Mouse (Mus musculus) retina, postnatal 7 days (tissue): Measurements from ENCODE around the gene Abl1.
A peak's percentile ranks its signal among the peaks of the same experiment; 100 is the strongest.

ENCODE experiments used
- DNase-seq: peaks from one replicate; pipeline ENCODE4 v3.0.0-alpha.2; 2012; ENCODE audit warnings: low read depth, low spot score

The Abl1 gene

DNA sequence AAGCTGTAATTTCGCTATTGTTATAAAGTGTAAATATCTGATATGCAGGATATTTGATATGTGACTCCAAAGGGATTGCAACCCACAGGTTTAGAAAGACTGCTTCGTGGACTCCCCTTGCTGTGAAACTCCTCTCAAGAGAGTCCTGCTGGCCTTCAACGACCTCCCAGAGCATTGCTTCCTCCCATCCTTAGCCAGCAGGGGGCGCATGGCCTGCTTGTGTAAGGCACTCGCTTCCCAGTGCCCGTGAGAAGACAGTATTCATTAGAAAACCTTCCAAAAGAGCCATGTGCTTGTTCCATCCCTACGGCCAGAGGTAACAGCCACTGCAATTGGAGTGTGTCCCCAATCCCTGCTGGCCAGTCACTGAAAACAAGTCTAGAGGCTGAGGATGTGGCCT lies 98.9 kb downstream of the Abl1 start:
- DNase-seq: peak; percentile 72

DNA sequence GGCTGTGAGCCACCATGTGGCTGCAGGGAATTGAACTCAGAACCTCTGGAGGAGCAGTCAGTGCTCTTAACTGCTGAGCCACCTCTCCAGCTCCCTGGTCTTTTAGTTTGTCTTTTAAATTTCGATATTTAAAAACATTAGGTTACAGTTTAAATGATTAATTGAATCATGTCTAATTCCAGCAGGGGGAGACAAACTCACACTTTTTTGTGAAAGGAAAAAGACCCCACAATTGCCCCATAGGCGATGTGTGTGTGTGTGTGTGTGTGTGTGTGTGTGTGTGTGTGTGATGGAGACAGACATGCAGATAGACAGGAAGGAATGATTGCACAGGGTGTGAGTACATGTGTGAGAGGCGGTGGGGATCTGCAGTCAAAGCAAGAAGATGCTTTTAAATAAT lies 100.1 kb downstream of the Abl1 start:
- DNase-seq: no peak

- DNase-seq: no peak
Observed at GRCm38 (mm10) chr2:31789215-31789614, 101.0 kb downstream of the Abl1 start.

DNA sequence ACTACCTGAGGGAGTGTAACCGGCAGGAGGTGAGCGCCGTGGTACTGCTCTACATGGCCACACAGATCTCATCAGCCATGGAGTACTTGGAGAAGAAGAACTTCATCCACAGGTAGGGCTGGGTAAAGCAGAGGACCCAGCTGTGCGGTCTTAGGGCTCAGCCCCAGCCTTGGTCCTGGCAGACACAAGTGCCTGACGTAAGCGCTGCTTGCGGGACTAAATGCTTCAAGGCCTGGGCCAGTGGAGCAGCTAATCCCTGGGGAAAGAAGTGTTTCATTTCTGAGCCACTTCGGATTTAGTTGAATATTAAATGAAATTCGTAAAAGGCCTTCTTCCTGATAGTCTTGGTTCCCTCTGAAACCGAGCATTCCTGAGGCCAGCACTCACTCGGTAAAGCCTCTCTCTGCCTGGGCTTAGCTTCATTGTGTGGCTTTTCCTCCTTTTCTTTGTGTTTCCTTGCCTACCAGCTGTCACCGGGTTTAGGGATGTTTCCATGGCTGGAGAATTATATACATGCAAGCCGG lies 102.6 kb downstream of the Abl1 start:
- no peak for DNase-seq

GRCm38 (mm10) chr2:31791260-31791659 lies 103.1 kb downstream of the Abl1 start:
- DNase-seq: no peak

GRCm38 (mm10) chr2:31792611-31793010 lies 104.4 kb downstream of the Abl1 start:
- DNase-seq: no peak

- no peak for DNase-seq
Observed at GRCm38 (mm10) chr2:31796943-31797342, 108.8 kb downstream of the Abl1 start.

DNA sequence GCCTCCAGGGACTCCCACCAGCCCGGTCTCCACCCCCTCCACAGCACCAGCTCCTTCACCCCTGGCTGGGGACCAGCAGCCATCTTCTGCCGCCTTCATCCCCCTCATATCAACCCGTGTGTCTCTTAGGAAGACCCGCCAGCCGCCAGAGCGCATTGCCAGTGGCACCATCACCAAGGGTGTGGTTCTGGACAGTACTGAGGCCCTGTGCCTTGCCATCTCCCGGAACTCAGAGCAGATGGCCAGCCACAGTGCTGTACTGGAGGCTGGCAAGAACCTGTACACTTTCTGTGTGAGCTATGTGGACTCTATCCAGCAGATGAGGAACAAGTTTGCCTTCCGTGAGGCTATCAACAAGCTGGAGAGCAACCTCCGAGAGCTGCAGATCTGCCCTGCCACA lies 113.2 kb downstream of the Abl1 start:
- DNase-seq: no peak

DNA sequence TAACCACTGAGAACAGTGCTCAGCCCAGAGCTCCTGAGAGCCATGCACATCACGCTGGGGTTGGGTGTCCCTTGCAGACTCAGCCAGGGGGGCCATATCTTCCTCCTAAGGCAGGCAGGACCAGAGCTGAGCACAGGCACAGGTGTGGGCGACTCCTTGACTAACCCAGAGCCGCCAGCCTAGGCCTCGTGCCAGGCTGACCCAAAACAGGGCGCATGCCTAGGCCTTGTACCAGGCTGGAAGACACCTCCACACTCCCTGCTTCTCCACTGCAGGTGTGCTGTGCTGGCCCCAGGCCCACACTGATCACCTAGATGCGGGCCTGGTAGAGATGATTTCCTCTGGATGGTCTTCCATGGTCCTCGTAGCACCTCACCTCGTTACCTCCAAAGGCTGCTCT lies 114.6 kb downstream of the Abl1 start:
- no peak for DNase-seq

DNA sequence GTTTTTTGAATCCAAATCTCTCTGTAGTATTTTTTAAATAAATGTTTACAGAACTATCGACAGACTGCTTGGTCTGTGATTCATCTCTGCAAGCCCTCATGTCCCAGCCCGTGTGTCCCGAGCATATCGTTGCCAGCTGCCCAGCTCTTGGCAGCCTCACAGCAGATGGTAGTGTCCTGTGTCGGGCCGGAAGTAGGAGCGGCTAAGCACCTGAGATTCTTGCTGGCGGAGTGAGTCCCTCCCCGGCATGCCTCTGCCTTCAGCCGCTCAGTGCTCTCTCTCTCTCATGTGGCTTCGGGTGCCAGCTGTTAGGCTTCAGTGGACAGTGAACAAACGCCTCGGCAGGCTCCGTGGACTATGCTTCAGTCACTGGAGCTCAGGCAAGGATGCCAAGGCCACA lies 115.3 kb downstream of the Abl1 start:
- no peak for DNase-seq

DNA sequence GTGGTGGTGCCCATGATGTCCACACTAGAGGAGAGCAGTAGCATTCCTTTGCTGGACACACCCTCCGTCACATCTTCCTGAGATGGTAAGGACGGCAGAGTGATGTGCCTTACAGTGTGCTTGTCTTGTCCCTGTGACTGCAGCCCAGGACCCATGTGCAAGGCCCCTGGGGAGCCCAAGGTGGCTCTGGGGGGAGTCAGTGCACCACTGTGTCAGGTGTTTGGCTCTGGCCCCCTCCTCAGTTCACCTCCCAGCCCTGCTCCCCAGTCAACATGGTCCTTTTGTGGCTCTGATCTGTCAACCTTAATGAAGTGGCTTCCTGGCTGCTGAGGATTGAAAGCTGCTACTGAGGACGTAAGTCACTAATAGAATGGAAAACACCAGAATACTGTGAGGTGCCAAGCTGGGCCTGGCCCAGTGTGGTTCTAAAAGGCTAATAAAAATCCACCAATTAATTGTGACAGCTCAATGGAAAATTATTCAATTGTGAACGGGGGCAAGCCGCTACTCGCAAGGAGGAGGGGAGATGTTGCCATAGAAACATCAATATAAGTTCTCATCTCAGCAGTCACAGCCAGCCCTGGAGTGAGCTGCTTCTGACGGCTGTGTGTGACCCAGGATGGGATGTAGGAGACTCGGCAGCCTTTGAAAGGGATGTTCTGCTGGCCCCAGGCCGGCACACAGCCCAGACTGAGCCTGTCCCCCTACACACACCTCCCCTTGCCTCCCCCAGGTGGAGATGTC lies 118.6 kb downstream of the Abl1 start:
- no peak for DNase-seq

DNA sequence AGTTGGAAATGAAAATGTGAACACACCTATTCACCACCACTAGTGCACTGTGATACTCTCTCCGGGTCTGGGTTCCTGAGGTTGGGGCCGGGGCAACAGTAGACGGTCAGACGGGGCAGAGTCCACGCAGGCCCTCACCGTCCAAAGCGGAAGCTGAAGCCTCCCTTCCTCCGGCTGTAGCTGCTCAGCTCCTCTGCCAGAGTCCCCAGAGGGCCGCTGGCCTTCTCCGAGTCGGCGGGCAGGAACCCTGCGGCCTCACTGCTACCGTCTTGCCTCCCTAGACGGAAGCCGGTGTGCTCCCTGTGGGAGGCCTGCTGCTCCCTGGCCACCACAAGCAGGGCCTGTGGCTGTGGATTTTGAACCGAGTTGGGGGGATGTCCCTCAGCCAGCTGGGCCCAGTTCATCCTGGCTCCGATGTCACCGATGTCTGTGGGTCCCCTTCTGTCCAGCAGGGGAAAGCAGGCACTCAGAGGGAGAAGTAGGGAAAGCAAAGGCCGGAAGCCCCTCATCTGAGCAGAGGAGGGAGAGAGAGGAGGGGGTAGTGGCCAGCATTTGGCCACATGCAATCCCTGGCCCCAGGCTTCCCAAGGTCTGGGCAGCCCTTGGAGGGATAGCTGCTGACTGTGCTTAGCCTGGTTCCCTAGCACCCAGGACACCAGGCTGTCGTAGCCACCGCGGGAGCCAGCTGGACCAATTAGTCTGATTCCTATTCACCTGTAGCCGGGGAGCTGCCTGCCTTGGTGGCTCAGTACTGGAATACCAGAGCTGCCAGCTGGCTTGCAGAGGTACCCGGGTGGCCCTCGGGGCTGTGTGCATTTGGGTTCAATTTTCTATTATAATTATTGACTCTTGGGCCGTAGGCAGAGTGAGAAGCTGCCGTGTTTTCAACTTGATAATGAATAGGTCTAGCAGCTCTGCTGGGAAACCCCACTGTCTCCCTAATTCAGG lies 120.5 kb downstream of the Abl1 start:
- no peak for DNase-seq

DNA sequence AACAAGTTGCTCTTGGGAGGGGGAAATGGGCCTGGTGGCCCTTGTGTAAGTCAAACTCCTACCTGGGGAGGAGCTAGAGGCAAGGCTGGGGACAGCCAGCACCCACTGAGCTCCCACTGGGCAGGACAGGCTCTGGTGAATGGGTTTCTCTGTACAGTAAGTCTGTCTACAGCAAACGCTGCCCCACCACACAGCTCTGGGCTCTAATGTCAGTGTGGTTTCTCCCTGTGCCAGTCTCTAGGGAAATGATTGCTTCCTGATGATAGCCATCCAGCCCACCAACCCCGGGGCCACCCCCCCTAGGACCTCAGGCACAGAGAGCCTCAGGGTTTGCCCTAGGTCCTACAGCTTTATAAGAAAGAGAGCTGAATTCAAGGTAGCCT lies 121.2 kb downstream of the Abl1 start:
- no peak for DNase-seq

- no peak for DNase-seq
Observed at GRCm38 (mm10) chr2:31810444-31810843, 122.3 kb downstream of the Abl1 start, which contains the start of gene Qrfp. Qrfp (minus strand) TSS chr2:31810580.

- DNase-seq: no peak
Observed at GRCm38 (mm10) chr2:31811086-31811958, 123.1 kb downstream of the Abl1 start.

DNA sequence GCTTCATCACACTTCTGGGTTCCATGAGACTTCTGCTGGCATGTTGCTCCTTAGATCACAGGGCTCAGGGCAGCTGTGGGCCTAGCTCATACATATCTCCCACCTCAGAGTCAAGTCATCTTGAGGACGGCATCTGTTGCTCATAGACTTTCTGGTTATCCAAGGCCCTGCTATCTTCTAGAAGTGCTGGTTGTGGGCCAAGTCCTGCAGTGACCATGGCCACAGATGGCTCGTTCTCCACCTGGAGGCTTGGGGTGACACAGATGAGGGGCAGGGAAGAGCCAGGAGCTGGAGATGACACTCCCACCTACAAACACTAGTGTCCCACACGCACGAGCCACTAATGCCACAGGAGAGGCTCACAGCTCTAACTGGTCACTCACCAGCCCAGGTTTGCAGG lies 125.5 kb downstream of the Abl1 start:
- no peak for DNase-seq

DNA sequence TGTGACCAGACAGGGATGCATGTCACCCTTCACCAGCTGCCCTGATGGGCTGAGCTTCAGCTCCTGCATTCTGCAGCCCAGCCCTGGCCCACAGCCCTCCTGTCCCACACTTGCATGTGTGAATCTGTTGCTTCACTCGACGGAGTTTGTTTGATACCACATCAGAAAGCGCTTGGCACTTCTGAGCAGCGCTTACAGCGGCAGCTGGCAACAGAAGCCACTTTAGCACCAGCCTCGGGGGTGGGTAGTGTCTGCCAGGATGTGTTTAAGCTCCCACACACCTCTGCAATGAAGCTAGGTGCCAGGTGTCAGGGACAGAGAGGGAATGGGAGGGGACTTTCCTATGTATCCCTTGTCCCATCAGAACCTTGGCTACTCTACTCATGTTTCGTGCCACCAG lies 126.5 kb downstream of the Abl1 start:
- no peak for DNase-seq

GRCm38 (mm10) chr2:31815367-31815766 lies 127.2 kb downstream of the Abl1 start:
- DNase-seq: peak; percentile 59

GRCm38 (mm10) chr2:31822524-31823371 lies 134.6 kb downstream of the Abl1 start:
- no peak for DNase-seq

- no peak for DNase-seq
Observed at GRCm38 (mm10) chr2:31823933-31824730, 136.0 kb downstream of the Abl1 start.
